Mouse (Mus musculus) lung, postnatal 0 days (tissue): ENCODE measurements around the gene Nubp1. TPM values are rescaled to one million over a fixed set of nuclear protein-coding genes. Genes with fewer than 3 reads are reported as not detected.

Experiments used
- ATAC-seq: fragments of 200-750 bp; cut with Nextera tagmentation; 2 replicates; pipeline ENCODE4 v1.8.0; 2017; ENCODE audit warnings: moderate library complexity
- DNase-seq: peaks from one replicate; pipeline ENCODE4 v3.0.0-alpha.2; 2016; ENCODE audit warnings: low spot score
- H3K27ac ChIP-seq: fragments of 300-500 bp; sonication (generic); 2 replicates; pipeline ENCODE4 v1.5.1; 2014; ENCODE audit warnings: antibody characterized with exemption, mild to moderate bottlenecking, low read length, mixed read lengths
- H3K27me3 ChIP-seq: fragments of 300-500 bp; sonication (generic); replicated peaks from 2 replicates; pipeline ENCODE4 v1.6.1; 2014; ENCODE audit warnings: low read length, mixed read lengths; ENCODE audit not compliant: insufficient read depth
- H3K36me3 ChIP-seq: fragments of 300-500 bp; sonication (generic); 2 replicates; pipeline ENCODE4 v1.6.1; 2014; ENCODE audit warnings: low read length, mixed read lengths; ENCODE audit not compliant: insufficient read depth
- H3K4me1 ChIP-seq: fragments of 300-500 bp; sonication (generic); 2 replicates; pipeline ENCODE4 v1.6.1; 2014; ENCODE audit warnings: antibody characterized with exemption, low read depth, low read length, mixed read lengths; ENCODE audit not compliant: insufficient read depth
- H3K4me2 ChIP-seq: fragments of 300-500 bp; sonication (generic); replicated peaks from 2 replicates; pipeline ENCODE4 v1.6.1; 2014; ENCODE audit warnings: low read depth, mild to moderate bottlenecking, low read length, moderate library complexity, mixed read lengths
- H3K4me3 ChIP-seq: fragments of 300-500 bp; sonication (generic); 2 replicates; pipeline ENCODE4 v1.5.1; 2014; ENCODE audit warnings: low read depth, low read length
- H3K9ac ChIP-seq: fragments of 300-500 bp; sonication (generic); replicated peaks from 2 replicates; pipeline ENCODE4 v1.6.1; 2014; ENCODE audit warnings: low read depth, mild to moderate bottlenecking
- H3K9me3 ChIP-seq: fragments of 300-500 bp; sonication (generic); 2 replicates; pipeline ENCODE4 v1.6.1; 2016; ENCODE audit warnings: low read length, mixed read lengths
- CTCF ChIP-seq: IDR thresholded peaks from 2 replicates; pipeline ENCODE4 v1.5.1; 2016; ENCODE audit warnings: antibody characterized with exemption, mild to moderate bottlenecking
- EP300 ChIP-seq: IDR thresholded peaks from 2 replicates; pipeline ENCODE4 v1.6.1; 2016; ENCODE audit warnings: antibody characterized with exemption, mild to moderate bottlenecking, control low read depth
- WGBS: fragments of 180-500 bp; shearing (Covaris S2); extraction: QIAGEN DNeasy Blood & Tissue Kit; methylation state at CpG from one replicate; pipeline ENCODE4 v1.1.7; 2014; 5-methylcytosine and 5-hydroxymethylcytosine counted together
- polyA plus RNA-seq: library from polyadenylated mRNA; unstranded; fragments of >200 nt; fragmentation: Nextera tagmentation; extraction: Ambion mirVana; gene quantifications from 2 replicates; pipeline ENCODE4 v1.2.1, GENCODE M21; 2015

The Nubp1 gene
- 31.2 and 31.6 TPM in 2 replicates for polyA plus RNA-seq

DNA sequence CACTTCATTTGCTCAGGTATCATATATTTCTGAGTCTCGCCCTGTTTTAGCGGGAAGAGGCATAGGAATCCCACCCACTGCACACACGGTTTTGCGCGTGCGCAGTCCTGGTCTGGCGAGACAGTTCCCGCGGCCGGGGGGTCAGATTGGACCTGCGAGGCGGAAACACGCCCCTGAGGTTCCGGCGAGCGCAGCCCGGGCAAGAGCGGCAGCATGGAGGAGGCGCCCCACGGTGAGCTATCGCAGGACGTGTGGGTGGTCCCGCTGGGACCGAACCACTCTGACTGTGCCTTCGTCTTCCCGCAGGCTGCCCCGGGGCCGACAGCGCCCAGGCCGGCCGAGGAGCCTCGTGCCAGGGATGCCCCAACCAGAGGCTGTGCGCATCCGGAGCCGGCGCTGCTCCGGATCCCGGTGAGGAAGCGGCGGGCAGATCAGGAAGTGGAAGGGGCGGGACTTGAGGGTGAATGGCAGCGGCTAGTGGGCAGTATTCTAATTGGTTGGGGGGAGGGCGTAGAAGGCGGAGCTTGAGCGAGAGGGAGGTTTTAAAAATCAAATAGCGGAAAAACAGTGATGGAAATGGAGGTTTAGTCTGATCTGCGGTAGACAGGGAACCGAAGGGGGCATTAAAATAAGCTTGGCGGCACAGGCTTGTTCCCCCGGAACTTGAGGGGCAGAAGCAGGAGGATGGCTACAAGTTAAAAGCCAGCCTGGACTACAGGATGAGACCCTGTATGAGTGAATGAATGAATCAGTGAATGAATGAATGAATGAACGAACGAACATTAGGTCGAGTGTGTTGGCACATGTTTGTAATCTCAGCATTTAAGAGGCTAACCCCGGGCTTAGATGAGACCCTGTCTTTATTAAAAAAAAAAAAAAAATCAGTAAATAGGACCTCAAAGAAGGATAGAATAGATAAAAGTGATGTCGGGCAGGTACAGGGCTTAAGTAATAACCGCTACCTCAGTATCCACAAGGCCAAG lies at the start of gene Nubp1:
Nubp1 (plus strand) TSS at position 185 of the 983 bp plus-strand sequence.
- peak; percentile 35; the same call in 1 of the 2 replicates for TF ChIP-seq CTCF
- no peak for TF ChIP-seq EP300
- Histone ChIP-seq H3K27ac (peak within 1 kb of the TSS; percentile 91), H3K4me1 (peaks cover 2% of the 10 kb centered on the region; the same call in 1 of the 2 replicates), H3K9ac (peak within 1 kb of the TSS; percentile 52), H3K4me3 (peak within 1 kb of the TSS; percentile 74), H3K4me2 (peak within 1 kb of the TSS; percentile 58), H3K36me3 (peaks cover 6% of the 10 kb centered on the region; the same call in 1 of the 2 replicates), H3K27me3 (no peaks in the 10 kb centered on the region), H3K9me3 (no peaks in the 10 kb centered on the region)
- ATAC-seq (peak; percentile 98), DNase-seq (peak; percentile 98)
- 3% methylated on average over 52 of the region's 56 CpGs for WGBS

DNA sequence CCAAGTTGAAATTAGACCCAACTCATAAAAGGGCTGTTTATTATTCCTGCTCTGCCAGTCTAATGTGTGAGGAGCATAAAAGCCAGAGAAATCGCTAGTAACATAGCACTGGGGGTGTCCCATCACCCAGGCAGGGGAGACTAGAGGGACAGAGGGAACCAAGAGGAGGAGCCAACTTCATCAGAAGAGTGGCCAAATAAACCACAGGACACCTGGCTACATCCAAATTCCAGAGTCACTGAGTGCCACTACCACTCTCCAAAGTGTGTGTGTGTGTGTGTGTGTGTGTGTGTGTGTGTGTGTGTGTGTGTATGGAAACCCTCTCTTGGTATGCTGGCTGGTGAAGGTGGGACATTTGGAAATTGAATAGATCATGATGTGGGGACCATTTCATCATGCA lies 48.7 kb upstream of the Nubp1 start:
- H3K9ac ChIP-seq = no peak overlapping the region
- ATAC-seq (no peak), DNase-seq (no peak)
- H3K4me1 ChIP-seq = peaks cover 17% of the 10 kb centered on the region
- no peaks in the 10 kb centered on the region for H3K36me3 ChIP-seq
- H3K27me3 ChIP-seq = no peaks in the 10 kb centered on the region
- no peaks in the 10 kb centered on the region for H3K9me3 ChIP-seq
- H3K4me2 ChIP-seq = no peak overlapping the region
- 52% methylated on average over 1 of the region's 1 CpGs for WGBS
- TF ChIP-seq CTCF = no peak
- no peak for TF ChIP-seq EP300
- H3K27ac ChIP-seq = no peak overlapping the region
- H3K4me3 ChIP-seq = no peak overlapping the region

DNA sequence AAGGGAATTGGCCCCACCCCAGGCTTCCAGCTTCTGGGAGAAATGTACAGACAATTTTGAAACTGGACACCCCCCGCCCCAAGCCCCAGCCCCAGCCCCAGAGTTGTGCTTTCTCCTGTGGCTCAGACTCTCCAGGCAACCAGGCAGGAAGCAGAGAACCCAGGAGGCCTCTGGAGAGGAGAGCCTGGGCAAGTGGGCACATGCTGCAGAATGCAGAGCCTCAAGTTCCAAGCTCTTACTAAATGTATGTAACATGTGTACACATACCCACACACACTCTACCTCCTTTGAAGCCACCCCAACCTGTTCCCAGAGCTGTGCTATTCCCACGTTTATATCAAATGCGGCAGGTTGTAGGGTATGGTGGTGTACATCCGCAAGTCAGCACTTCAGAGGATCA lies 46.0 kb upstream of the Nubp1 start:
- H3K27ac ChIP-seq = peak overlapping the region; percentile 74
- H3K36me3 ChIP-seq = no peaks in the 10 kb centered on the region
- H3K4me3 ChIP-seq = no peak overlapping the region
- WGBS = 41% methylated on average over 4 of the region's 4 CpGs
- H3K9ac ChIP-seq = no peak overlapping the region
- peaks cover 14% of the 10 kb centered on the region for H3K4me1 ChIP-seq
- H3K4me2 ChIP-seq = no peak overlapping the region
- H3K9me3 ChIP-seq = no peaks in the 10 kb centered on the region
- TF ChIP-seq EP300 (no peak), CTCF (no peak)
- ATAC-seq (peak; percentile 18), DNase-seq (no peak)
- no peaks in the 10 kb centered on the region for H3K27me3 ChIP-seq

DNA sequence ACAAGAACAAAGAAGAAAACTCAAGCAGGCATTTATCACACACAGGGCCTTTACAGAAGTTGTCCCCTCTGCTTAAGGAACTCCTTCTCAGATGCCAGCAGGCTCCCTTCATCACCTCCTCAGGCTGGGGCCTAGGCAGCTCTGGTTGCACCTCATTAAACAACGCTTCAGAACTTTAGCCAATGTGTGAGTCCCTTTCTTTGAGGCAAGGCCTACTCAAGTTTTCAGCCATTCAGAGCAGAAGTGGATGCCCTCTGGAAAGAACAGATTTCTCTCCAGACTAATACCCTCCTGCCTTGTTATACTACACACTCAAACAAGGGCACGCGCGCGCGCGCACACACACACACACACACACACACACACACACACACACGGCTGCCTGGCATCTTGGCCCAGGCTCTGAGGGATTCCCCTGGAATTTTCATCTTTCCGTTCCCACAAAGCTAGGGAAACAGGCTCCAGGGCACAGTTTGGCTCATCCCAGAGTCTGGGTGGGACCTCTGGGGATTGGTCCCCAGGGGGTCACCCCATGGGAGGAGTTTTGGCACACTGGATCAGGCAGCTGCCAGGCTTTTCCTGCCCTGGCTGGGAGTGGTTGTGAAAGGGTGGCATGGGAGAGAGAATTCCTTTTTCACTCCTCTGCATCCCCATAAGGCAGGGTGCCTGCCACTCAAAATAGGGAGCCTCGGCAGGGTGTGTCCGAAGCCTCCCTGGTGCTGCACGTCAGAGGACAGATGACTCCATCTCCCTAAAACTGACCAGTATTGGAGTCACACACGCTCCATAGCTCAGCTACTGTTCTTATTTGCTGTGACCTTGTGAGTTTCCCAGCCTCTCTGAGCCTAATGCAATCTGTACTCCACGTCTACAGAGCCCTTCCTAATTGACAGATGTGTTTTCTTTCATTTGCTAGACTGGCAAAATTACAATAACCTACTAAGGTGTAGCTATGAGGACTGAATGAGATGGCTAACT lies 45.2 kb upstream of the Nubp1 start:
- TF ChIP-seq EP300 (0 out of 2 replicates have a peak, but pooled peaks have one; percentile 59), CTCF (no peak)
- WGBS = 51% methylated on average over 14 of the region's 14 CpGs
- Histone ChIP-seq H3K4me3 (no peak overlapping the region), H3K4me2 (no peak overlapping the region), H3K27ac (peak overlapping the region; percentile 74), H3K36me3 (no peaks in the 10 kb centered on the region), H3K9me3 (no peaks in the 10 kb centered on the region), H3K27me3 (no peaks in the 10 kb centered on the region), H3K4me1 (peaks cover 14% of the 10 kb centered on the region), H3K9ac (0 out of 2 replicates have a peak overlapping the region, but pooled peaks have one; percentile 19)
- ATAC-seq (peak; percentile 75), DNase-seq (peak; percentile 82)

DNA sequence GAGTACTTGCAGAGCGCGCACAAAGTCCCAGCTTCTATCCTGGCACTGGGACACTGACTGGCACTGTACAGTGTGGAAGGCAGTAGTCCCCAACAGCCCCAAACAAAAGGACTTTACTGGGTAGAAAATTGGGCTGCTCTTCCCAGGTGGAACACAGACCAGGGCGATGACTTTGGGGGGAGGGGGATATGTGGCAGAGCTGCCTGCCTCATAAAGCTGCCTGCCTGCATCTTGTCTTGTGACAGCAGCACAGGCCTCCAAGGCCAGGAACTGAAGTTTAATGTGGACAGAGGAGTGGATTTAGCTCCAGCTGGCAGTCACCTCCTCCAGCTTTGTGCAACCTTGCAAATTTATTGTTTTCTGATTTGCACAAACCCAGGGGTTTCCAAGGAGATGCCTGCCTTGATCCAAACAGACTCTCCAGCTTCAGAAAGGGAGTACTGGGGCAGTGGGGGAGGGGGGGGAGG lies 42.2 kb upstream of the Nubp1 start:
- TF ChIP-seq CTCF = no peak
- no peak for TF ChIP-seq EP300
- Histone ChIP-seq H3K4me2 (no peak overlapping the region), H3K27me3 (no peaks in the 10 kb centered on the region), H3K36me3 (no peaks in the 10 kb centered on the region), H3K4me3 (no peak overlapping the region), H3K4me1 (peaks cover 17% of the 10 kb centered on the region), H3K9me3 (no peaks in the 10 kb centered on the region), H3K27ac (0 out of 2 replicates have a peak overlapping the region, but pooled peaks have one; percentile 6), H3K9ac (no peak overlapping the region)
- DNase-seq (peak; percentile 86), ATAC-seq (peak; percentile 42)
- 64% methylated on average over 3 of the region's 3 CpGs for WGBS
